Mouse (Mus musculus): ENCODE measurements around the gene Gm20532. TPM values are rescaled to one million over a fixed set of nuclear protein-coding genes. Genes with fewer than 3 reads are reported as not detected.
A peak's percentile ranks its signal among the peaks of the same experiment; 100 is the strongest.

Gene Gm20532
- total RNA-seq, 2 experiments from 2014 or later, result not detected

- peak in 1 of 2 experiments; percentile 40 for DNase-seq (ENCODE audit: low spot score in 2 of 2)
These were observed 13.0 kb upstream of the Gm20532 start for GRCm38 (mm10) chr2:26573396-26573795.

DNA sequence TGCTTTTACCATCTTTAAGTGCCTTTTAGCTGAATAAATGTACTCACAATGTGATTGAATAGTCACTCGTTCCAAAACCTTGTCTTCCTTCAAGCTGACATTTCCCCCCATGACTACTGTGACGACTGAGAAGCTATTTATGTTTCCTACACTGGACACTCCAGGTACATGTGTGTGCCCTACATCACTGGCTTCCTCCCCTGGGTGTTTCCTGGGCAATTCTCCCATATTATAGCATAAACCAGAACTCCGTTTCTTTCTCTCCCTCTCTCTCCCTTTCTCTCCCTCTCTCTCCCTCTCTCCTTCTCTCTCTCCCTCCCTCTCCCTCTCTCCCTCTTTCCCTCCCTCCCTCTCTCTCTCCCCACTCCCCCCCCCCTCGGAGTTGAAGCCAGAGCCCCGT lies 12.6 kb upstream of the Gm20532 start:
- no peak for DNase-seq (ENCODE audit: low spot score in 2 of 2)

GRCm38 (mm10) chr2:26574862-26575261 lies 11.6 kb upstream of the Gm20532 start:
- no peak for DNase-seq (ENCODE audit: low spot score in 2 of 2)

DNA sequence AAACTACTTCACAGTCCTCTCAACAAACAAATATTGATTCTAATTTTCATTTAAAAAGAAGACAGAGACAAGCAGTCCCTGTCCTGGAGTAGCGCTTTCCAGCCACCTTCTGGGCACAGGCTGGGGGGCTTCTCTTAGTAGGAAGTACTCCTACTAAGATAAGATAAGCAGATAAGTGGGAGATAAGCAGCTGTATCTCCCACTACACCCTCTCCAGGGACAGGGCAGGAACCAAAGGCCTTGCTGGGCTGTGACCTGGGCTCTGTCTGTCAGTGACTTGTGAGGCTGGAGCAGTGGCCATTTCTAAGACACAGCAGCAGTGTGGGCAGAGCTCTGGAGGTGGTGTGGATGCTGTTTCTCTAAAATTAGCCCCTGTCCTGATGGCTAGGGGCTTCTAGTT lies 11.1 kb upstream of the Gm20532 start:
- DNase-seq (ENCODE audit: low spot score in 2 of 2), result no peak

- no peak for DNase-seq (ENCODE audit: low spot score in 2 of 2)
These were observed 10.6 kb upstream of the Gm20532 start for GRCm38 (mm10) chr2:26575865-26576264.

GRCm38 (mm10) chr2:26576462-26576861 lies 10.0 kb upstream of the Gm20532 start:
- no peak for DNase-seq (ENCODE audit: low spot score in 2 of 2)

DNA sequence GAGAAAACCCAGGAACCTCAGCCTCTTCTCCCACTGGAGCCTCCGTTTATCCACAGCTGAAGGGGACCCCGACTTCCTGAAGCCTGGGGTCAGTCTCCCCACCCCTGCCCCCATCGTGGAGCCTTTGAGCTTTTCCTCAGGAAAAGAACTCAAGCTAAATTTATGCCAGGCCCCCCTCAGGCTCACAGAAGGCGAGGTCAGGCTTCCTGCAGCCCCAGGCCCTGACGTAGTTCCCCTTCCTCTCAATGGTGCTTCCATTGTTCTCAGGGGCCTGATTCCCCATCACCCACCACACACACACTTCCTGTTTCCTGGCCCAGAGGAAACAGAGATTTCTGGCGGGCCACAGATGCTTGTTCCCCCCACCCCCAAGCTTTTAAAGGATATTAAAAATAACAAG lies 8.1 kb upstream of the Gm20532 start:
- no peak for DNase-seq (ENCODE audit: low spot score in 2 of 2)

- no peak for DNase-seq (ENCODE audit: low spot score in 2 of 2)
These were observed 6.7 kb upstream of the Gm20532 start, which contains the start of gene Egfl7 for GRCm38 (mm10) chr2:26579714-26580113. Gene Egfl7 (plus strand): TSS chr2:26580014.

- DNase-seq (ENCODE audit: low spot score in 2 of 2), result no peak
These were observed 5.7 kb upstream of the Gm20532 start for GRCm38 (mm10) chr2:26580751-26581150.

DNA sequence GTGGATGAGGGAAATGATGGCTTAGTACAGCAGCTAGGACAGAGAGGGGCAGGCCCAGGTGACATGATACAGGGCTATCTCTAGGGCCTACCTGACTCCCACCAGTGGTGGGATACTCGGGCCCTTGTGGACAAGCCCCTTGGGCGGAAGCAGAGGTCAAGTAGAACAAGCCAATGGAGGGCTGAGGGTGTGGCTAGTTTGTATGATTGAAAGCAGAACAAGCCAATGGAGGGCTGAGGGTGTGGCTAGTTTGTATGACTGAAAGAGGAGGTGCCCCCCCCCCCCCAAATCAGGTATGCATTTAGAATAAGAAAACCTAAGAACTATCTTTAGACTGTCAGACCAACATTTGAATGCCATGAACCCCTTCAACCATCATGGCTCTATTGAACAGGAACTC lies 4.2 kb upstream of the Gm20532 start:
- DNase-seq (ENCODE audit: low spot score in 2 of 2), result no peak

- DNase-seq (ENCODE audit: low spot score in 2 of 2), result no peak
These were observed 3.7 kb upstream of the Gm20532 start for GRCm38 (mm10) chr2:26582741-26583140.

GRCm38 (mm10) chr2:26583640-26584039 lies 2.8 kb upstream of the Gm20532 start:
- DNase-seq (ENCODE audit: low spot score in 2 of 2), result no peak

DNA sequence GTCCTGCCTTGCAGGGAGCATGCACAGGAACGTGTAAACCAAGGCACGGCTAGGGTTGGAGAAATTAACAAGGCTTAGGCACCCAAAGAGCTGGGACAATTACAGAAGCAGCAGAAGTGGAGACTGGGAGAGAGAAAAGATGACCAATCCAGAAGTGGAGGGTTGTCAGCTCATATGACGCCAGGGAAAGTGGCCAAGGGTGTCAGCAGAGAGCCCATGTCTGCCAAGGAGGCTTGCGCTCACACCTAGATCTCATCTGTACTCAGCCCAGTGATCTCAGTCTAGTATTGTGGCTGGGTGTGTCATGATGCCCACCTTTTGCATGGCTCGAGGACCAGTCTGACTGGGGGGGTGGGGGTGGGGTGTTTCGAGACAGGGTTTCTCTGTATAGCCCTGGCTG lies 726 bp upstream of the Gm20532 start:
- no peak for DNase-seq (ENCODE audit: low spot score in 2 of 2)

GRCm38 (mm10) chr2:26587044-26587405 lies 586 bp downstream of the Gm20532 start:
- DNase-seq (ENCODE audit: low spot score in 2 of 2), result no peak

DNA sequence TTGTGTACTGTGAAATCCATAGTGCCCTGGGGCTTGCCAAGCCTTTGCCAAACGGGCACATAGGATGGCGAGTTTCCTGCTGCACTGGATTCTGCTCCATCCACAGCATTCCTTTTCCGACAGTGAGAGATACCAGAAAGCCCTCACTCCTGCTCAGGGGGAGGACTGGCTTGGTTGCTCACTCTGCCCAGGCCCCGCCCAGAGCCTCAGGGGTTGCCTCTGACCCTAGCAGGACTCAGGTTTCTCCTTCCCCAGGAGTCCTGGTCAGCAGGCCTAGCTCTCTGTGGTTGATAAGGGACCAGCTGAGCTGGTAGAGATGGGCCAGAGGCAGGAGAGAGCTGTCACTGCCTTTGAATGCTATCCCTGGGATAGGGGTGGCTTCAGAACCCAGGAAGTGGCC lies 2.1 kb downstream of the Gm20532 start:
- no peak for DNase-seq (ENCODE audit: low spot score in 2 of 2)

DNA sequence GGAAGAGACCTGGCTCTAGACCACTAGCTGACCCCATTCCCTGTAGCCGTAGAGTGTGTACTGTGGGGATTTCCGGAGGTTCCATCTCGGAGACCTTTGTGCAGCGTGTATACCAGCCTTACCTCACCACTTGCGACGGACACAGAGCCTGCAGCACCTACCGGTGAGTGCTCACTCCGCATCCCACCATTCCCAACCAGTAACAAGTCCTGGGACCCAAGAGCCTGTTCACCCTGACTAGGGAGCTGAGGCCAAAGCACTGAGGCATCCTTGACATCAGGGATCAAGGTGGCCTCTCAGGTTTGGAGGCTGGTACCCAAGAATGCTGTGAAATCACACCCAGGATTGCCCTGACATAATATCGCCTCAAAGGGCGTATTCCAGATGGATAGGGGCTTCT lies 2.8 kb downstream of the Gm20532 start:
- DNase-seq (ENCODE audit: low spot score in 2 of 2), result no peak

DNA sequence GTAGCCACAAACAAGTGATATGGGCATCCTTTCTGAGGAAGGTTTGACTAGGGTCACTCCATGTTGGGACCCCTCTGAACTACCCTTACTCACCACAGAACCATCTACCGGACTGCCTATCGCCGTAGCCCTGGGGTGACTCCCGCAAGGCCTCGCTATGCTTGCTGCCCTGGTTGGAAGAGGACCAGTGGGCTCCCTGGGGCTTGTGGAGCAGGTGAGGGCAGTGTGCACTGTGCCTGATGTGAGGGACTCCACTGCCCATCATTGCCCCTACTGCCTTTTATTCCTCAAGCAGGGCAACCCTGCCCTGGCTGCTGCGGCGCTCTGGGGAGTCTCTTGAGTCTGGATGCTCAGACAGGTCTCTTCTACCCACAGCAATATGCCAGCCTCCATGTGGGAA lies 3.8 kb downstream of the Gm20532 start:
- DNase-seq (ENCODE audit: low spot score in 2 of 2), result no peak

DNA sequence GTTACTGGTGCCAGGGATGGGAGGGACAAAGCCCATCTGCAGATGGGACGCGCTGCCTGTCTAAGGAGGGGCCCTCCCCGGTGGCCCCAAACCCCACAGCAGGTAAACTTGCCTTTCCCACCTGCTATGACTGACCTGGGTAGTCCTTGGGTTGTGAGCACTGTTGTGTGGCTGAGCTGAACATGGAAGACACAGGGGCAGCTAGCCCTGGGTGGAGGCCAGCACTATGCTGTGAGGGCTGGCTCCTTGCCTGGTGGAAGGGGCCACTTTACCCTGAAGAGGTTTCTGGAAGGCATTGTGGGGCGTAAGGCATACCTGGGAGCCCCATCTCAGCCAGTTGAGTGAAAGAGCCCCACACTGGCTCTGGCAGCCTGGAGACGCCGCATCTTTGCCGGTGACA lies 4.5 kb downstream of the Gm20532 start:
- no peak for DNase-seq (ENCODE audit: low spot score in 2 of 2)

- DNase-seq (ENCODE audit: low spot score in 2 of 2), result no peak
These were observed 5.0 kb downstream of the Gm20532 start for GRCm38 (mm10) chr2:26591416-26591815.

- DNase-seq (ENCODE audit: low spot score in 2 of 2), result no peak
These were observed 7.0 kb downstream of the Gm20532 start for GRCm38 (mm10) chr2:26593211-26594021.

DNA sequence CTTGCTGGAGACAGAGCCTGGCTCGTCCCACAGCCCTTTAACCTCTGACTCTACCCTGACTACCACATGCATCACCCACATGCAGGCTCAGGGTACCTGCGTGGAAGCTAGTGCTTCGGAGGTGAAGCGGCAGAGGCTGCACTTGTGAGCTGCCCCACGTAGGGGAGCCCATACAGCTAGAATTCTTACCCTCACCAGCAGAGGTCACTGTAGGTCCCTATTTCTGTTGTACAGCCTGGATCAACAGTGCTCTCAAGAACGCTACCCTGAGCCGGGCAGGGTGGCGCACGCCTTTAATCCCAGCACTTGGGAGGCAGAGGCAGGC lies 7.5 kb downstream of the Gm20532 start:
- DNase-seq (ENCODE audit: low spot score in 2 of 2), result no peak

DNA sequence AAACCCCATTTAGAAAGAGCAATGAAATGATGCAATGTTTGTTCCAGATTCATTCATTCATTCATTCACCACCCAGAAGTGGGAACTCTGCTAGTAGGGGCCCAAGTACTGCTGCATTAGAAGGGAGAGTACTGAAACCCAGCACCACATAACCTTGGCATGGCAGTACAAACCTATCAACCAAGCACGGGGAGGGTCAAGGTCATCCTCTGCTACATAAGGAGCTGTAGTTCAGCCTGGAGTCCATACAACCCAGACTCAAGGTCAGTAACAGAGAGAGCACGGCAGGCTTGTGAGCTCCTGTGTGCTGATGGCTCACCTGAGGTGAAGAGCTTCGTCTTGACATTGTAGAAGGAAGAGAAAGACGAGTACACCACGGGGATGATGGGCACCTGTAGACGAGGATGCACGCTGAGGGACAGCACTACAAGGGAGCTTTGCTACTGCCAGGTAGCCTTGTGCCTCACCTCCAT lies 8.1 kb downstream of the Gm20532 start:
- no peak for DNase-seq (ENCODE audit: low spot score in 2 of 2)

DNA sequence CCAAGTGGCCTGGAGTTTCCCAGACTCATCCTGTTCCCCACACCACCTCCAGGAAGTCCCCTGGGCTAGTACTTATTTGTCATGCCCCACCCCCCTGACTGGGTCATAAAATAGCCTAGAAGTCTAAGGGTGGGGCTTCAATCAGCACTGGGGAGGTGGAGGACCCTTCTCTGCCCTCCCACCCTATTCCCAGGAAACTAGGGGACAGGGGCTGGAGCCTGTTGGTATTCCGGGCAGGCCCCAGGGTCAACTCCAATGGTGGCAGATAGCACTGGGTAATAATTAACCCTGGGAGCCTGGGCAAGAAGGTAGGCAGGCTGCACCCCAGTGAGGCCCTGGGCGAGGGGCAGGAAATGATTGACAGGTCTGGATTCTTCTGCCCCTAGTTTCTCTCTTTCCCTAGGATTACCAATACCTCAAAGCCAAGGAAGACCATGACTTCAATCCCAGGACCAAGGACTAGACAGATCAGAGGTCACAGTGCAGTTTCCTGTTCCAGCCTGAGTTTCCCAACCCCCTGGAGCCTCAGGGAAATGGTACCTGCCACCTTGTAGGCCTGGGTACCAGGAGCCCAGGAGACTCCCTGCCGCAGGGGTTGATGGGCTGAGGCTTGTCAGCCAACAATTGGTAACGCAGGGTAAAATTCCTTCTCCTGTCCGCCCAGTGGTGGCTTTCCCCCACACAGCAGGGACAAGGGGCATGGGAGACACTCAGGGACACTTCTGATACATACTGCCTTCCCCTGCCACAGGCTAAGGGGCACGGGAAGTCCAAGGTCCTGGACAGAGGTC lies 8.7 kb downstream of the Gm20532 start:
- DNase-seq (ENCODE audit: low spot score in 2 of 2), result no peak

All from layer of hippocampus, postnatal 14 days (tissue).